Mouse (Mus musculus) MEL (cell line): ENCODE data around the gene Kdelr3. TPM values are rescaled to one million over a fixed set of nuclear protein-coding genes. Genes with fewer than 3 reads are reported as not detected.

Experiments used
- DNase-seq: peaks from one replicate; pipeline ENCODE4 v3.0.0; 2011; ENCODE audit warnings: low read depth, low spot score
- H3K27ac ChIP-seq: 2 replicates; pipeline ENCODE4 v1.5.1; 2012; ENCODE audit warnings: low read depth, mild to moderate bottlenecking, control low read depth, low read length, moderate library complexity; ENCODE audit not compliant: control insufficient read depth
- H3K27me3 ChIP-seq, 2 experiments: fragments of 150-350 bp in 1 of 2; sonication (generic) in 1 of 2; 2 replicates each; pipeline ENCODE4 v1.6.1; 2012; ENCODE audit warnings: low read length in 2 of 2, mild to moderate bottlenecking in 2 of 2, improper control_type of control experiment in 1 of 2, moderate library complexity in 1 of 2; ENCODE audit not compliant: insufficient read depth in 2 of 2, control insufficient read depth in 1 of 2
- H3K36me3 ChIP-seq, 2 experiments: 2 replicates each; pipeline ENCODE4 v1.6.1; 2012 to 2014; ENCODE audit warnings: low read length in 2 of 2, improper control_type of control experiment in 1 of 2, inconsistent platforms in 1 of 2, mild to moderate bottlenecking in 1 of 2; ENCODE audit not compliant: insufficient read depth in 2 of 2, control insufficient read depth in 1 of 2
- H3K4me1 ChIP-seq, 2 experiments: fragments of 150-350 bp in 1 of 2; sonication (generic) in 1 of 2; 2 replicates each; pipeline ENCODE4 v1.6.1; 2012; ENCODE audit warnings: low read length in 2 of 2, improper control_type of control experiment in 1 of 2, mild to moderate bottlenecking in 1 of 2; ENCODE audit not compliant: insufficient read depth in 2 of 2, control insufficient read depth in 1 of 2
- H3K4me3 ChIP-seq, 2 experiments: fragments of 150-350 bp in 1 of 2; sonication (generic) in 1 of 2; 2 replicates each; pipeline ENCODE4 v1.5.1; 2012; ENCODE audit warnings: low read depth in 2 of 2, low read length in 2 of 2, mild to moderate bottlenecking in 2 of 2, moderate library complexity in 2 of 2, control low read depth in 1 of 2, improper control_type of control experiment in 1 of 2; ENCODE audit not compliant: control insufficient read depth in 1 of 2, insufficient read depth in 1 of 2
- H3K79me2 ChIP-seq: 2 replicates; pipeline ENCODE4 v1.6.1; 2012; ENCODE audit warnings: mild to moderate bottlenecking, low read length, moderate library complexity; ENCODE audit not compliant: control insufficient read depth, poor library complexity, insufficient read depth
- H3K9ac ChIP-seq: 2 replicates; pipeline ENCODE4 v1.6.1; 2012; ENCODE audit warnings: low read depth, mild to moderate bottlenecking, control low read depth, low read length, moderate library complexity; ENCODE audit not compliant: control insufficient read depth, poor library complexity, severe bottlenecking
- H3K9me3 ChIP-seq: fragments of 150-350 bp; sonication (generic); replicated peaks from 2 replicates; pipeline ENCODE4 v1.6.1; 2012; ENCODE audit warnings: mild to moderate bottlenecking, low read length, improper control_type of control experiment, moderate library complexity; ENCODE audit not compliant: insufficient read depth
- CHD1 ChIP-seq: IDR thresholded peaks from 2 replicates; pipeline ENCODE4 v1.6.1; 2012; ENCODE audit warnings: low read depth, mild to moderate bottlenecking, inconsistent platforms, low read length, improper control_type of control experiment
- CHD2 ChIP-seq: IDR thresholded peaks from 2 replicates; pipeline ENCODE4 v1.6.1; 2011; ENCODE audit warnings: low read length, improper control_type of control experiment
- CTCF ChIP-seq, 3 experiments: IDR thresholded peaks in 2 of 3; conservative IDR thresholded peaks in 1 of 3; 2 replicates each; pipeline ENCODE4 v1.5.1; 2011 to 2012; ENCODE audit warnings: low read length in 3 of 3, low read depth in 2 of 3, mild to moderate bottlenecking in 2 of 3, improper control_type of control experiment in 1 of 3, inconsistent platforms in 1 of 3, mixed read lengths in 1 of 3, moderate library complexity in 1 of 3; ENCODE audit not compliant: control insufficient read depth in 1 of 3, insufficient read depth in 1 of 3, poor library complexity in 1 of 3, severe bottlenecking in 1 of 3
- E2F4 ChIP-seq: IDR thresholded peaks from 2 replicates; pipeline ENCODE4 v1.6.1; 2011; ENCODE audit warnings: low read depth, low read length, improper control_type of control experiment, borderline replicate concordance
- EP300 ChIP-seq, 2 experiments: IDR thresholded peaks; 2 replicates each; pipeline ENCODE4 v1.6.1; 2011; ENCODE audit warnings: improper control_type of control experiment in 2 of 2, low read length in 2 of 2, low read depth in 1 of 2, mild to moderate bottlenecking in 1 of 2
- ETS1 ChIP-seq: IDR thresholded peaks from 2 replicates; pipeline ENCODE4 v1.6.1; 2012; ENCODE audit warnings: low read depth, mild to moderate bottlenecking, inconsistent platforms, low read length, improper control_type of control experiment, moderate library complexity
- GABPA ChIP-seq: IDR thresholded peaks from 2 replicates; pipeline ENCODE4 v1.6.1; 2012; ENCODE audit warnings: low read depth, mild to moderate bottlenecking, inconsistent platforms, low read length, improper control_type of control experiment, moderate library complexity
- HCFC1 ChIP-seq: IDR thresholded peaks from 2 replicates; pipeline ENCODE4 v1.6.1; 2012; ENCODE audit warnings: low read depth, mild to moderate bottlenecking, inconsistent platforms, low read length, improper control_type of control experiment, moderate library complexity
- JUND ChIP-seq: IDR thresholded peaks from 2 replicates; pipeline ENCODE4 v1.6.1; 2011; ENCODE audit warnings: low read depth, mild to moderate bottlenecking, improper control_type of control experiment, low read length
- KAT2A ChIP-seq: conservative IDR thresholded peaks from 2 replicates; pipeline ENCODE4 v1.6.1; 2012; ENCODE audit warnings: low read depth, low read length, improper control_type of control experiment, inconsistent platforms
- MAZ ChIP-seq: IDR thresholded peaks from 2 replicates; pipeline ENCODE4 v1.6.1; 2012; ENCODE audit warnings: low read depth, mild to moderate bottlenecking, inconsistent platforms, low read length, improper control_type of control experiment
- MYB ChIP-seq: IDR thresholded peaks from 2 replicates; pipeline ENCODE4 v1.6.1; 2011; ENCODE audit warnings: mild to moderate bottlenecking, low read depth, low read length, improper control_type of control experiment
- MYC ChIP-seq: IDR thresholded peaks from 2 replicates; pipeline ENCODE4 v1.6.1; 2011; ENCODE audit warnings: low read depth, mild to moderate bottlenecking, low read length, improper control_type of control experiment, moderate library complexity
- NELFE ChIP-seq: IDR thresholded peaks from 2 replicates; pipeline ENCODE4 v1.6.1; 2011; ENCODE audit warnings: low read depth, low read length, improper control_type of control experiment
- POLR2AphosphoS5 ChIP-seq: IDR thresholded peaks from 2 replicates; pipeline ENCODE4 v1.6.1; 2012; ENCODE audit warnings: low read depth, borderline replicate concordance, mild to moderate bottlenecking, inconsistent platforms, low read length, moderate library complexity, mixed read lengths
- RCOR1 ChIP-seq: IDR thresholded peaks from 2 replicates; pipeline ENCODE4 v1.6.1; 2012; ENCODE audit warnings: low read depth, mild to moderate bottlenecking, inconsistent platforms, low read length, improper control_type of control experiment
- SIN3A ChIP-seq: IDR thresholded peaks from 2 replicates; pipeline ENCODE4 v1.6.1; 2012; ENCODE audit warnings: low read length, improper control_type of control experiment, inconsistent platforms
- TAL1 ChIP-seq: IDR thresholded peaks from 2 replicates; pipeline ENCODE4 v1.6.1; 2012; ENCODE audit warnings: mild to moderate bottlenecking, inconsistent platforms, low read length, moderate library complexity, mixed read lengths
- TBP ChIP-seq: IDR thresholded peaks from 2 replicates; pipeline ENCODE4 v1.8.0; 2011; ENCODE audit warnings: low read depth, low read length, improper control_type of control experiment
- UBTF ChIP-seq: IDR thresholded peaks from 2 replicates; pipeline ENCODE4 v1.6.1; 2012; ENCODE audit warnings: low read depth, mild to moderate bottlenecking, inconsistent platforms, low read length, improper control_type of control experiment, moderate library complexity, borderline replicate concordance; ENCODE audit not compliant: insufficient read depth
- USF1 ChIP-seq: IDR thresholded peaks from 2 replicates; pipeline ENCODE4 v1.6.1; 2014; ENCODE audit warnings: low read depth, mild to moderate bottlenecking, inconsistent platforms, low read length, improper control_type of control experiment, moderate library complexity
- USF2 ChIP-seq, 2 experiments: IDR thresholded peaks; 2 replicates each; pipeline ENCODE4 v1.6.1; 2011 to 2012; ENCODE audit warnings: improper control_type of control experiment in 2 of 2, low read length in 2 of 2, borderline replicate concordance in 1 of 2, inconsistent platforms in 1 of 2, low read depth in 1 of 2, mild to moderate bottlenecking in 1 of 2; ENCODE audit not compliant: insufficient read depth in 1 of 2
- ZC3H11A ChIP-seq: IDR thresholded peaks from 2 replicates; pipeline ENCODE4 v1.6.1; 2012; ENCODE audit warnings: low read depth, mild to moderate bottlenecking, inconsistent platforms, low read length, improper control_type of control experiment
- ZMIZ1 ChIP-seq: IDR thresholded peaks from 2 replicates; pipeline ENCODE4 v1.6.1; 2012; ENCODE audit warnings: low read depth, mild to moderate bottlenecking, inconsistent platforms, low read length, improper control_type of control experiment, moderate library complexity
- ZNF384 ChIP-seq: IDR thresholded peaks from 2 replicates; pipeline ENCODE4 v1.6.1; 2012; ENCODE audit warnings: low read depth, mild to moderate bottlenecking, inconsistent platforms, low read length, improper control_type of control experiment
- polyA plus RNA-seq, 2 experiments: library from polyadenylated mRNA; stranded (reverse) in 1 of 2; unstranded in 1 of 2; fragments of >175 nt in 1 of 2; fragments of >200 nt in 1 of 2; gene quantifications; 2 replicates each; pipeline versions ENCODE4 v1.2.1 to v1.2.4; 2012; ENCODE audit warnings: low replicate concordance in 2 of 2, low read depth in 1 of 2; ENCODE audit not compliant: insufficient read length in 2 of 2, insufficient read depth in 1 of 2, missing spikeins in 1 of 2
- total RNA-seq: library from RNA; depleted of rRNA; stranded (reverse); fragments of 300-350 nt; gene quantifications from 2 replicates; pipeline ENCODE4 v1.2.3, GENCODE M21; 2012

Gene Kdelr3
- total and polyA plus RNA-seq, 3 experiments, result 14.5 to 32.2 TPM; not detected in 1

DNA sequence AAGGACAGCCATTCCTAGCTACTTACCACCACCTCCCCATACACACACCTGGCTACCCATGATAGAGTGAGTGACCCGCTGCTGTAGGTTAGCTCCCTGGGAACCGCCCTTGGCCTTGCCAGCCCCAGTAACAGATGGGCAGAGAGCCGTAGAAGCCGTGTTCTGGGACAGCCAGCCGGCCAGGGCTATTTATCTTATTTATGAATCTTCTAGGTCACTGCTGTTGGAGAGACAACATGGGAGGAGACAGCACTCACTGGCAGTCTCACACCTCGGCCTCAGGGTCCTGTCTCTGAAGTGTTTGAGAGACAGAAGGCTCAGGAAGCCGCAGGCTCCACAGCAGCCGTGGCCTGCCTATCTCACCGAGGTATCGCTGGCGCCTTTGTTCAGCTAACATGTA, 26.7 kb upstream of the Kdelr3 start:
- no peak overlapping the region for H3K27ac ChIP-seq
- no peaks in the 10 kb centered on the region for H3K4me1 ChIP-seq
- no peak for DNase-seq
- no peaks in the 10 kb centered on the region for H3K79me2 ChIP-seq
- TF ChIP-seq CHD2 (no peak), UBTF (no peak), TBP (no peak), MAZ (no peak)
- H3K9me3 ChIP-seq, result no peaks in the 10 kb centered on the region
- H3K36me3 ChIP-seq, result no peaks in the 10 kb centered on the region
- H3K4me3 ChIP-seq, result no peak overlapping the region
- H3K27me3 ChIP-seq, result peaks cover 6 to 11% of the 10 kb centered on the region in 2 experiments
- no peak overlapping the region for H3K9ac ChIP-seq

DNA sequence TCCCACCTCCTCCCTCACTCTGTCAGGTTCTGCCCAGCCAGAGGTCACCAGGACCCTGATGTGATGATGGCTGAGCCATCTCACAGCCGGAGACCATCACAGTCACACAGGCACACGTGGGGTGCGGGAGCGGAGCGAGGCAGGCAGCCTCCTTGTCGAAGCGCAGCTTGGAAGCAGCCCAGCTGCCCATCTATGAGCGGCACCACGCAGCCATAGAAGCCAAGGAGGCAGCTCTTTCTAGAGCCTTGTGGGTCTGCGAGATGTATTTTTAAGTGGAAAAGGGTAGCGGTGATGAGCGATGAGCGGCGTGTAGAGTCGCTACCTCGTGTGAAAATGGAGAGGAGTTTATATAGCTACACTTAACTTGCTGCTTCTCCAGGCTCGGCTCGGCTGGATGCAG, 22.7 kb upstream of the Kdelr3 start:
- DNase-seq, result no peak
- no peaks in the 10 kb centered on the region for H3K36me3 ChIP-seq
- peaks cover 6 to 12% of the 10 kb centered on the region in 2 experiments for H3K27me3 ChIP-seq
- no peaks in the 10 kb centered on the region for H3K79me2 ChIP-seq
- no peaks in the 10 kb centered on the region for H3K9me3 ChIP-seq
- TF ChIP-seq MYC (no peak), SIN3A (no peak), USF1 (no peak), RCOR1 (no peak), ZC3H11A (no peak), TBP (no peak), USF2 (IDR thresholded peaks at IDR 0.05; ENCODE audit: borderline replicate concordance in 1 of 2, insufficient read depth in 1 of 2, low read depth in 1 of 2, low read length in 2 of 2) (no peak), TAL1 (no peak), CHD2 (no peak), HCFC1 (no peak), MAZ (no peak), POLR2AphosphoS5 (no peak), ZMIZ1 (no peak), CTCF (IDR thresholded peaks at IDR 0.05 in 2 of 3, conservative IDR thresholded peaks at IDR 0.05 in 1 of 3; ENCODE audit: control insufficient read depth in 1 of 3, insufficient read depth in 1 of 3, low read depth in 2 of 3, low read length in 3 of 3, poor library complexity in 1 of 3, severe bottlenecking in 1 of 3) (no peak)
- no peak overlapping the region for H3K4me3 ChIP-seq
- no peaks in the 10 kb centered on the region for H3K4me1 ChIP-seq
- H3K9ac ChIP-seq, result no peak overlapping the region
- H3K27ac ChIP-seq, result no peak overlapping the region

DNA sequence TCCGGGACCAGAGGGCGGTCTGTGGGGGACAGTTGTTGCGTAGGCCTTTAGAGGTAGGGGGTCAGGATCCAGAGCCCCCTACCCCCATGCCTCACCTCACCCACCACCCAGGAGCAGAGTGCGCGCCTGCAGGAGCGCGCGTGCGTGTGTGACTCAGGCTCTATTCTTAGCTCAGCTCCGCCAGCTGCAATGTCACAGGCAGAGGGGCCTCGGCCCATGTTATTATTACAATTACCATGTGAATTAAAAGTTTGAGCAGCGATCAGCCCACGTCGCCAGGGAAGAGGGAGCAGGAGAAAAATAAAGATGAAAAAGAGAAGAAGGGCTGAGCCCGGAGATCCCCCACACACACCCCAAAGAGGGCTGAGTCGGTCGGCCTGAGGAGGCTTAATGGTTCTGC, 16.1 kb upstream of the Kdelr3 start:
- H3K4me3 ChIP-seq, result no peak overlapping the region
- no peaks in the 10 kb centered on the region for H3K9me3 ChIP-seq
- no peaks in the 10 kb centered on the region for H3K4me1 ChIP-seq
- no peak for DNase-seq
- no peak for TF ChIP-seq KAT2A
- TF ChIP-seq MYB, result no peak
- TF ChIP-seq ZNF384, result no peak
- no peak for TF ChIP-seq POLR2AphosphoS5
- TF ChIP-seq E2F4, result no peak
- TF ChIP-seq ETS1, result no peak
- TF ChIP-seq JUND, result no peak
- no peak for TF ChIP-seq EP300 (IDR thresholded peaks at IDR 0.05; ENCODE audit: low read depth in 1 of 2, low read length in 2 of 2)
- no peak for TF ChIP-seq GABPA
- TF ChIP-seq SIN3A, result no peak
- TF ChIP-seq NELFE, result no peak
- TF ChIP-seq CTCF (IDR thresholded peaks at IDR 0.05 in 2 of 3, conservative IDR thresholded peaks at IDR 0.05 in 1 of 3; ENCODE audit: control insufficient read depth in 1 of 3, insufficient read depth in 1 of 3, low read depth in 2 of 3, low read length in 3 of 3, poor library complexity in 1 of 3, severe bottlenecking in 1 of 3), result no peak
- TF ChIP-seq CHD1, result no peak
- H3K9ac ChIP-seq, result no peak overlapping the region
- H3K36me3 ChIP-seq, result no peaks in the 10 kb centered on the region
- H3K79me2 ChIP-seq, result no peaks in the 10 kb centered on the region
- peaks cover 0 to 4% of the 10 kb centered on the region in 2 experiments; a peak in 2 of 4 replicates for H3K27me3 ChIP-seq
- no peak overlapping the region for H3K27ac ChIP-seq
